Mouse (Mus musculus) MEL (cell line): ENCODE results near the gene Osbpl9. TPM values are rescaled to one million over a fixed set of nuclear protein-coding genes. Genes with fewer than 3 reads are reported as not detected.

Experiments
- DNase-seq: peaks from one replicate; pipeline ENCODE4 v3.0.0; 2011; ENCODE audit warnings: low read depth, low spot score
- H3K27ac ChIP-seq: 2 replicates; pipeline ENCODE4 v1.5.1; 2012; ENCODE audit warnings: low read depth, mild to moderate bottlenecking, control low read depth, low read length, moderate library complexity; ENCODE audit not compliant: control insufficient read depth
- H3K27me3 ChIP-seq, 2 experiments: fragments of 150-350 bp in 1 of 2; sonication (generic) in 1 of 2; 2 replicates each; pipeline ENCODE4 v1.6.1; 2012; ENCODE audit warnings: low read length in 2 of 2, mild to moderate bottlenecking in 2 of 2, improper control_type of control experiment in 1 of 2, moderate library complexity in 1 of 2; ENCODE audit not compliant: insufficient read depth in 2 of 2, control insufficient read depth in 1 of 2
- H3K36me3 ChIP-seq, 2 experiments: 2 replicates each; pipeline ENCODE4 v1.6.1; 2012 to 2014; ENCODE audit warnings: low read length in 2 of 2, improper control_type of control experiment in 1 of 2, inconsistent platforms in 1 of 2, mild to moderate bottlenecking in 1 of 2; ENCODE audit not compliant: insufficient read depth in 2 of 2, control insufficient read depth in 1 of 2
- H3K4me1 ChIP-seq, 2 experiments: fragments of 150-350 bp in 1 of 2; sonication (generic) in 1 of 2; 2 replicates each; pipeline ENCODE4 v1.6.1; 2012; ENCODE audit warnings: low read length in 2 of 2, improper control_type of control experiment in 1 of 2, mild to moderate bottlenecking in 1 of 2; ENCODE audit not compliant: insufficient read depth in 2 of 2, control insufficient read depth in 1 of 2
- H3K4me3 ChIP-seq, 2 experiments: fragments of 150-350 bp in 1 of 2; sonication (generic) in 1 of 2; 2 replicates each; pipeline ENCODE4 v1.5.1; 2012; ENCODE audit warnings: low read depth in 2 of 2, low read length in 2 of 2, mild to moderate bottlenecking in 2 of 2, moderate library complexity in 2 of 2, control low read depth in 1 of 2, improper control_type of control experiment in 1 of 2; ENCODE audit not compliant: control insufficient read depth in 1 of 2, insufficient read depth in 1 of 2
- H3K79me2 ChIP-seq: 2 replicates; pipeline ENCODE4 v1.6.1; 2012; ENCODE audit warnings: mild to moderate bottlenecking, low read length, moderate library complexity; ENCODE audit not compliant: control insufficient read depth, poor library complexity, insufficient read depth
- H3K9ac ChIP-seq: 2 replicates; pipeline ENCODE4 v1.6.1; 2012; ENCODE audit warnings: low read depth, mild to moderate bottlenecking, control low read depth, low read length, moderate library complexity; ENCODE audit not compliant: control insufficient read depth, poor library complexity, severe bottlenecking
- H3K9me3 ChIP-seq: fragments of 150-350 bp; sonication (generic); replicated peaks from 2 replicates; pipeline ENCODE4 v1.6.1; 2012; ENCODE audit warnings: mild to moderate bottlenecking, low read length, improper control_type of control experiment, moderate library complexity; ENCODE audit not compliant: insufficient read depth
- BHLHE40 ChIP-seq: IDR thresholded peaks from 2 replicates; pipeline ENCODE4 v1.6.1; 2012; ENCODE audit warnings: low read depth, mild to moderate bottlenecking, inconsistent platforms, low read length, improper control_type of control experiment, borderline replicate concordance
- CHD2 ChIP-seq: IDR thresholded peaks from 2 replicates; pipeline ENCODE4 v1.6.1; 2011; ENCODE audit warnings: low read length, improper control_type of control experiment
- E2F4 ChIP-seq: IDR thresholded peaks from 2 replicates; pipeline ENCODE4 v1.6.1; 2011; ENCODE audit warnings: low read depth, low read length, improper control_type of control experiment, borderline replicate concordance
- ELF1 ChIP-seq: IDR thresholded peaks from 2 replicates; pipeline ENCODE4 v1.6.1; 2014; ENCODE audit warnings: low read depth, mild to moderate bottlenecking, inconsistent platforms, low read length, improper control_type of control experiment, moderate library complexity
- EP300 ChIP-seq, 2 experiments: IDR thresholded peaks; 2 replicates each; pipeline ENCODE4 v1.6.1; 2011; ENCODE audit warnings: improper control_type of control experiment in 2 of 2, low read length in 2 of 2, low read depth in 1 of 2, mild to moderate bottlenecking in 1 of 2
- GABPA ChIP-seq: IDR thresholded peaks from 2 replicates; pipeline ENCODE4 v1.6.1; 2012; ENCODE audit warnings: low read depth, mild to moderate bottlenecking, inconsistent platforms, low read length, improper control_type of control experiment, moderate library complexity
- GATA1 ChIP-seq: IDR thresholded peaks from 2 replicates; pipeline ENCODE4 v1.6.1; 2011; ENCODE audit warnings: low read depth, low read length, improper control_type of control experiment
- HCFC1 ChIP-seq: IDR thresholded peaks from 2 replicates; pipeline ENCODE4 v1.6.1; 2012; ENCODE audit warnings: low read depth, mild to moderate bottlenecking, inconsistent platforms, low read length, improper control_type of control experiment, moderate library complexity
- KAT2A ChIP-seq: conservative IDR thresholded peaks from 2 replicates; pipeline ENCODE4 v1.6.1; 2012; ENCODE audit warnings: low read depth, low read length, improper control_type of control experiment, inconsistent platforms
- MAFK ChIP-seq: IDR thresholded peaks from 2 replicates; pipeline ENCODE4 v1.6.1; 2011; ENCODE audit warnings: low read depth, mild to moderate bottlenecking, low read length, improper control_type of control experiment, borderline replicate concordance
- MAX ChIP-seq: IDR thresholded peaks from 2 replicates; pipeline ENCODE4 v1.6.1; 2011; ENCODE audit warnings: low read length, improper control_type of control experiment
- MEF2A ChIP-seq: IDR thresholded peaks from 2 replicates; pipeline ENCODE4 v1.6.1; 2014; ENCODE audit warnings: low read depth, mild to moderate bottlenecking, inconsistent platforms, low read length, improper control_type of control experiment; ENCODE audit not compliant: poor library complexity, insufficient replicate concordance, severe bottlenecking; ENCODE audit errors: extremely low read depth
- MYB ChIP-seq: IDR thresholded peaks from 2 replicates; pipeline ENCODE4 v1.6.1; 2011; ENCODE audit warnings: mild to moderate bottlenecking, low read depth, low read length, improper control_type of control experiment
- NRF1 ChIP-seq: IDR thresholded peaks from 2 replicates; pipeline ENCODE4 v1.6.1; 2014; ENCODE audit warnings: low read depth, mild to moderate bottlenecking, inconsistent platforms, low read length, improper control_type of control experiment, moderate library complexity; ENCODE audit not compliant: poor library complexity, insufficient read depth, severe bottlenecking
- POLR2A ChIP-seq, 2 experiments: IDR thresholded peaks; 2 replicates each; pipeline ENCODE4 v1.6.1; 2011 to 2012; ENCODE audit warnings: low read length in 2 of 2, mild to moderate bottlenecking in 2 of 2, control low read depth in 1 of 2, improper control_type of control experiment in 1 of 2, low read depth in 1 of 2, moderate library complexity in 1 of 2; ENCODE audit not compliant: control insufficient read depth in 1 of 2, insufficient read depth in 1 of 2, poor library complexity in 1 of 2
- POLR2AphosphoS5 ChIP-seq: IDR thresholded peaks from 2 replicates; pipeline ENCODE4 v1.6.1; 2012; ENCODE audit warnings: low read depth, borderline replicate concordance, mild to moderate bottlenecking, inconsistent platforms, low read length, moderate library complexity, mixed read lengths
- RCOR1 ChIP-seq: IDR thresholded peaks from 2 replicates; pipeline ENCODE4 v1.6.1; 2012; ENCODE audit warnings: low read depth, mild to moderate bottlenecking, inconsistent platforms, low read length, improper control_type of control experiment
- SIN3A ChIP-seq: IDR thresholded peaks from 2 replicates; pipeline ENCODE4 v1.6.1; 2012; ENCODE audit warnings: low read length, improper control_type of control experiment, inconsistent platforms
- SMC3 ChIP-seq: IDR thresholded peaks from 2 replicates; pipeline ENCODE4 v1.6.1; 2011; ENCODE audit warnings: low read depth, low read length, improper control_type of control experiment
- TAL1 ChIP-seq: IDR thresholded peaks from 2 replicates; pipeline ENCODE4 v1.6.1; 2012; ENCODE audit warnings: mild to moderate bottlenecking, inconsistent platforms, low read length, moderate library complexity, mixed read lengths
- TBP ChIP-seq: IDR thresholded peaks from 2 replicates; pipeline ENCODE4 v1.8.0; 2011; ENCODE audit warnings: low read depth, low read length, improper control_type of control experiment
- TCF12 ChIP-seq: IDR thresholded peaks from 2 replicates; pipeline ENCODE4 v1.6.1; 2014; ENCODE audit warnings: low read depth, mild to moderate bottlenecking, inconsistent platforms, low read length, improper control_type of control experiment, moderate library complexity
- USF2 ChIP-seq, 2 experiments: IDR thresholded peaks; 2 replicates each; pipeline ENCODE4 v1.6.1; 2011 to 2012; ENCODE audit warnings: improper control_type of control experiment in 2 of 2, low read length in 2 of 2, borderline replicate concordance in 1 of 2, inconsistent platforms in 1 of 2, low read depth in 1 of 2, mild to moderate bottlenecking in 1 of 2; ENCODE audit not compliant: insufficient read depth in 1 of 2
- ZC3H11A ChIP-seq: IDR thresholded peaks from 2 replicates; pipeline ENCODE4 v1.6.1; 2012; ENCODE audit warnings: low read depth, mild to moderate bottlenecking, inconsistent platforms, low read length, improper control_type of control experiment
- ZKSCAN1 ChIP-seq: IDR thresholded peaks from 2 replicates; pipeline ENCODE4 v1.6.1; 2012; ENCODE audit warnings: low read depth, mild to moderate bottlenecking, inconsistent platforms, low read length, improper control_type of control experiment, moderate library complexity
- ZMIZ1 ChIP-seq: IDR thresholded peaks from 2 replicates; pipeline ENCODE4 v1.6.1; 2012; ENCODE audit warnings: low read depth, mild to moderate bottlenecking, inconsistent platforms, low read length, improper control_type of control experiment, moderate library complexity
- ZNF384 ChIP-seq: IDR thresholded peaks from 2 replicates; pipeline ENCODE4 v1.6.1; 2012; ENCODE audit warnings: low read depth, mild to moderate bottlenecking, inconsistent platforms, low read length, improper control_type of control experiment
- polyA plus RNA-seq, 2 experiments: library from polyadenylated mRNA; stranded (reverse) in 1 of 2; unstranded in 1 of 2; fragments of >175 nt in 1 of 2; fragments of >200 nt in 1 of 2; gene quantifications; 2 replicates each; pipeline versions ENCODE4 v1.2.1 to v1.2.4; 2012; ENCODE audit warnings: low replicate concordance in 2 of 2, low read depth in 1 of 2; ENCODE audit not compliant: insufficient read length in 2 of 2, insufficient read depth in 1 of 2, missing spikeins in 1 of 2
- total RNA-seq: library from RNA; depleted of rRNA; stranded (reverse); fragments of 300-350 nt; gene quantifications from 2 replicates; pipeline ENCODE4 v1.2.3, GENCODE M21; 2012

Osbpl9 gene
- total and polyA plus RNA-seq, 3 experiments, result 14.9 to 42.6 TPM; not detected in 1

GRCm38 (mm10) chr4:109078941-109079340 lies 123.1 kb downstream of the Osbpl9 start:
- Histone ChIP-seq H3K4me1 (no peaks in the 10 kb centered on the region), H3K27ac (no peak overlapping the region), H3K36me3 (no peaks in the 10 kb centered on the region; a peak in 1 of 4 replicates), H3K9ac (no peak overlapping the region), H3K79me2 (no peaks in the 10 kb centered on the region), H3K4me3 (no peak overlapping the region), H3K27me3 (no peaks in the 10 kb centered on the region), H3K9me3 (no peaks in the 10 kb centered on the region)
- DNase-seq, result no peak
- TF ChIP-seq KAT2A, result no peak
- no peak for TF ChIP-seq MAFK
- no peak for TF ChIP-seq ZKSCAN1
- no peak for TF ChIP-seq ZMIZ1
- TF ChIP-seq TAL1, result no peak
- no peak for TF ChIP-seq MEF2A
- no peak for TF ChIP-seq SIN3A
- no peak for TF ChIP-seq RCOR1
- no peak for TF ChIP-seq MAX
- no peak for TF ChIP-seq SMC3
- TF ChIP-seq USF2 (IDR thresholded peaks at IDR 0.05; ENCODE audit: borderline replicate concordance in 1 of 2, insufficient read depth in 1 of 2, low read depth in 1 of 2, low read length in 2 of 2), result no peak
- TF ChIP-seq POLR2A (IDR thresholded peaks at IDR 0.05; ENCODE audit: control insufficient read depth in 1 of 2, insufficient read depth in 1 of 2, low read depth in 1 of 2, low read length in 2 of 2, poor library complexity in 1 of 2), result no peak
- TF ChIP-seq E2F4, result no peak

GRCm38 (mm10) chr4:109073296-109073695 lies 128.8 kb downstream of the Osbpl9 start:
- no peaks in the 10 kb centered on the region for H3K4me1 ChIP-seq
- no peak overlapping the region for H3K4me3 ChIP-seq
- H3K27me3 ChIP-seq, result no peaks in the 10 kb centered on the region
- H3K9ac ChIP-seq, result no peak overlapping the region
- H3K9me3 ChIP-seq, result no peaks in the 10 kb centered on the region
- H3K27ac ChIP-seq, result no peak overlapping the region
- no peak for DNase-seq
- TF ChIP-seq GABPA, result no peak
- TF ChIP-seq POLR2AphosphoS5, result no peak
- TF ChIP-seq BHLHE40, result no peak
- no peak for TF ChIP-seq ZC3H11A
- TF ChIP-seq TBP, result no peak
- no peak for TF ChIP-seq HCFC1
- no peak for TF ChIP-seq NRF1
- TF ChIP-seq ZKSCAN1, result no peak
- no peak for TF ChIP-seq ELF1
- no peak for TF ChIP-seq TCF12
- TF ChIP-seq CHD2, result no peak
- TF ChIP-seq GATA1, result no peak
- TF ChIP-seq EP300 (IDR thresholded peaks at IDR 0.05; ENCODE audit: low read depth in 1 of 2, low read length in 2 of 2), result no peak
- TF ChIP-seq MAFK, result no peak
- no peak for TF ChIP-seq MEF2A
- TF ChIP-seq RCOR1, result no peak
- no peak for TF ChIP-seq ZNF384
- no peak for TF ChIP-seq POLR2A (IDR thresholded peaks at IDR 0.05; ENCODE audit: control insufficient read depth in 1 of 2, insufficient read depth in 1 of 2, low read depth in 1 of 2, low read length in 2 of 2, poor library complexity in 1 of 2)
- TF ChIP-seq MYB, result no peak
- no peak for TF ChIP-seq E2F4
- H3K79me2 ChIP-seq, result no peaks in the 10 kb centered on the region
- H3K36me3 ChIP-seq, result no peaks in the 10 kb centered on the region
